Mouse (Mus musculus) cerebellum, adult 11 months (tissue): ENCODE data around the gene Olfr267.

Experiments used
- DNase-seq: peaks from one replicate; pipeline ENCODE4 v3.0.0; 2022

Gene Olfr267

DNA sequence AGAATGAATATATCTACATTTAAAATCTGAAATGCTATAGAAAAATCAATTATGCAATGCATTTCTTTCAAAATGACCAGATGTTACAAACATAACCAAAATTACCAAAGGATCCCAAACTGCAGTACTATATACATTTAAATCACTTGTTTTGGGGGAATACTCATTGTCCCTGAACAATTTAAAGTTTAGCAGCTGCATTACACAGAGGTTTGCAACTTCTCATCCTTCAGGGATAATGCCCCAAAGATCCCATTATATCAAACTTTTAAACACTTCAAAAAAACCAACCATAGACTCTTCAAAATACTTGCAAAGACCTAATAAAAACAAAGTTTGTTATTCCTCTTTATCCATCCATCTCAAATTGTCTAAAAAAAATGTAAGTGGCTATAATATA lies at the start of gene Olfr267:
TSS of gene Olfr267 (minus strand) at position 101 of the 400 bp plus-strand sequence.
- DNase-seq = no peak

DNA sequence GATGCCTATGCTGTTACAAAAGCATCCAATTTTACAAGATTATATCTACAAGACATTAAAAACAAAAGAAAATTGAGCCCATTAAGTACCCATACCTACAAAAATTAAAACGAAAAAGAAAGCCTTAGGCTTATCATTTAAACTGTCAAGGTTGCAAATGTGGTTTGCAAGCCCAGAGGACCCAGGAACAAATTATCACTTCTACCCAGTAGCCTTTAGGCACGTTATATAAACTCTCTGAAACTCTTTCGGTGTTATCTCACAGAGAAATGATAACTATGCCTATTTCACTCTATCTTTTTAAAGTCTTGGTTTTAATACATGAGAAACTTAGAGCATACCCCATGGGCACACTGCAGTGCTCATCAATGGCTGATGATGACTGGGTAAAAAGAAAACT lies 45.4 kb upstream of the Olfr267 start:
- no peak for DNase-seq

DNA sequence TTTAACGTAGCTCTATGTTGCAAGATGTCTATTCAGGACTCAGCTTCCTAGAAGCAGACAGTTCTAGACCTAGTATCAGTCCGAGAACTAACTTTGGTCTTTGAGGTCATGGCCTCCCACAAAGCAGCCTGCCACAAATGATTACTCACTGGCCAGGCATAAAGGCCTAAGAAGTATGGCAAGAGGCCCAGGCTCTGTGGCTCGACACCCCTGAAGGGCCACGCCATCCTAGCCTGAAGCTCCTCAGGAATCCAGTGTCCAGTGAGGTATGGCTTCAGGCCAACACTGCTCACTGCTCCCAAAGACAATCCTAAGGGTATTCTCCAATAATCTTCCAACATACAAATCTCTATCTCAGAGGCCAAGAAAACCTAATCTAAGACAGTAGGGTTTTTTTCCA lies 38.4 kb upstream of the Olfr267 start:
- DNase-seq = no peak

DNA sequence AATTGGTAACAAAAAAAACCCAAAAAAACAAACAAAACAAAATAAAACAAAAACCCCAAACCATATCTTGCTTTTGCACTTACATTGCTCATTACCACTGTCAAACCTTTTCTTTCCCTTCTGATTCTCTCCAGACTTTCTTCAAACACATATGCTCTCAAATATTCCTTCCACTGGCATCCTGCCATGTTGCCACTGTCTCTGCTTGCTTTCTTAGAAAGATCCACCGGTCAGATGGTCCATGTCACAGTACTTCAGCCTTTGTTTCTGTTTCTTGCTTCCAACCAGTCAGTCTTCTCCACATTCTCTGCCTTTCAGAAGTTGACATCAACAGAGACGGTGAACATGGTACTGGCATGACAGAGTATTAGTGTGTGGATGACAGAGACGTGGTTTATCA lies 857 bp downstream of the Olfr267 start:
- no peak for DNase-seq

DNA sequence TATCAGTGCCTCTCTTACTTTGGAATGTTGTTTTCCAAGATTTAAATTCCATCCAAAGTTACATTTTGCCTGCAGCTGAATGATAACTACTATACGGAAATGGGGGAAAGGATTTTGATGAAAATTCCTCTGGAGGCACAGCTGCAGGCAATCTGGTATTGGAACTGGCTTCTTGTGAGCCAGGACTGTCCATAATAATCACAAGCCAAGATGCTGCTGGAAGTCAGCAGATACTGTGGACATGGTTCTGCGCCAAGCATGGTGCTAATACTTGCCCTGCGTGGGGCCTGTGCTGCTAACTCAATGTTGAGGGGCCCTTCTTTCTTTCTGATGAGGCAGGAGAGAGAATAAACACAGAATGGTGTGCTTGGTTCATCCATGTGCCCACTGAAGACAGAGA lies 24.1 kb downstream of the Olfr267 start:
- DNase-seq = no peak

DNA sequence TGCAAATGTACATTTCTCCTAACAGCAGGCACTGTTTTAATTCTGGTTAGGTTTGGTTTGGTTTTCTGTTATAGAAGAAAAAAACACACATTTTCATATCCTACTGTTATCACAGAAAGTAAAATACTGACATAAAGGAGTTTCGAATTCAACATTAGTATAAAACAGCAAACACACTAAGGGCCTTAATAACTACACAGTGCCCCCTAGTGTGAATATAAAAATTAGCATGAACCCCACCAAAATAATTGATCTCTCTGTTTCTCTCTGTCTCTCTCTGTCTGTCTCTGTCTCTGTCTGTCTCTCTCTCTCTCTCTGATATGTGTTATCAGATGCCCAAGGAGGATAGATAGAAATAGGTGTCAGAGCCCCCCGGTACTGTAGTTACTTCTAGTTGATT lies 38.0 kb downstream of the Olfr267 start:
- no peak for DNase-seq

DNA sequence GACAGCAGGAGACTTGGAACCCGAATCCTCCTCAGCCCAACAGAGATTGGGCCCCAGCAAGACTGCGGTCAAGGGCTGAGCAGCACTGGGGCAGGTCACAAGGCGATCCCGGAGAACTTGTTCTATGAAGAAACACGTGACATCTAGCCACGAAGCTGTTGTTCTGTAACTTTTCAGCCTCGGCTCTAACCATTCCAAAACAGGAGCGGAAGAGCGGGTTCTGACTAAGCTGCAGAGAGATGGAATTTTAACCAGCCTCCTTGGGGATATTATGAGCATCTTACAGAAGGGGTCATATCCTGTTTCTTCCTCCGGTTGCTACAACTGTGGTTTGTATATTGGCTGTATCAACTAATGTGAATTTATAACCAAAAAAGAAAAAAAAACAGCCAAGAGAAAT lies 38.4 kb downstream of the Olfr267 start:
- DNase-seq = no peak

DNA sequence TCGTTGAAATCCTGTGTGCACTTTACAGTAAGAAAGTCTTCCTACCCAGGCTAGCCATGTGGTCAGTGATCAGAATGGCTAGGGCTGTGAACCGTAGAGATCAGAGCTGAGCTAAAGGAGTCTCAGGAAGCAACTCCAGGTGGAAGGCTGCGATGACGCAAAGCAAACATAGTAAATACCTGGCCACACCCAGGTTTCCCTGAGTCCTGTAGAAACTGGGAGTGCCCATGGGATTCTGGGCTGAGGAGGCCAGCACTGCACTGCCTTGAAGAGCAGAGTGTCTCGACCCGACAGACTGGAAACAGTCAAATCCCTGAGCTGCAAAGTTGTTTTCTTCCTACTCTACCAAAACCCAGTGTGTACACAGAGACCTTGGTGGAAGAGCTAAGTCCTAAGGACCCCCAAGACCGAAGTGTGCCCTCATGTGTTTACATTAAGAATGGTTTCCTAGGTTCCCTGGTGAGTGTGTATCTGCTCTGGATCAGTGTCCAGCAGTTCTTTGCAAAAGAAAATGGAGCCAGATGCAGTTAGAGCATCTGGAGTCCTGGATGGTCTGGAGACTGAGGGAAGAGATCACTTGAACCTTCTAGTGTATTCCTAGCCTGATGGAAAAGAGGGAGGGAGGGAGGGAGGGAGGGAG lies 41.8 kb downstream of the Olfr267 start:
- DNase-seq = no peak

DNA sequence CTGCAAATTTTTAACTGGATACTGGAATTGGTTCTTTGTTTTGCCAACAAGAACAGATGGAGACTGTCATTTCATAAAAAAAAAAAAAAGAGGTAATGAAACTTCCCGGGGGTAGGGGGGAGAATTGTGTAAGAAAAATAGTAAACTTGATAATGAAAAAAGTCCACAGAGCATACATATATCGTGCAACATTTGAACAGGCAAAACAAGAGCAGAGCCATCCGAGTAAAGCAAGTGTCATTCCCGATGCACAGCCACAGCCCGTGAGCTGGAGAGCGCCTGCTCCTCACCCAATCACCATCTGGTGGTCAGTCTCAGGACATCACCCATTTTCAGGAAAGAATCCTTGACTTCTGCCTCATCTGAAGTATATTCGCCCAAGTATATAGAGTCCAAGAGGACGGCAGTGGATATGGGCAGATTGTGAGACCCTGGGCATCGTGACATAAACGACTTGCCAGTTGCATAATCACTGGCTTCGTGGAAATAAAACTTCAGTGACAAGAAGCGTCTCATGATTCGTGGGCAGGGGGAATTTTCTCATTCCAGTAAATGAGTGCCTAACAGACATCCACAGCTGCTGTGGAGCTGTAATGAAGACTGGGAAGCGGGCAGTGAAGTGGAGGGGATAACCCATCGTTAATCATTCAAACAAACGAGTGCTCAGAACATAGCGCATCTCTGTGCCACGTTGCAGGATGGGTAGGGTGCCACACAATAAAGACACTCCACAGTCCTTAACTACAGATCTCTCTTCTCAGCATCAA lies 50.5 kb downstream of the Olfr267 start:
- DNase-seq = no peak
